In the genomic region with DNA sequence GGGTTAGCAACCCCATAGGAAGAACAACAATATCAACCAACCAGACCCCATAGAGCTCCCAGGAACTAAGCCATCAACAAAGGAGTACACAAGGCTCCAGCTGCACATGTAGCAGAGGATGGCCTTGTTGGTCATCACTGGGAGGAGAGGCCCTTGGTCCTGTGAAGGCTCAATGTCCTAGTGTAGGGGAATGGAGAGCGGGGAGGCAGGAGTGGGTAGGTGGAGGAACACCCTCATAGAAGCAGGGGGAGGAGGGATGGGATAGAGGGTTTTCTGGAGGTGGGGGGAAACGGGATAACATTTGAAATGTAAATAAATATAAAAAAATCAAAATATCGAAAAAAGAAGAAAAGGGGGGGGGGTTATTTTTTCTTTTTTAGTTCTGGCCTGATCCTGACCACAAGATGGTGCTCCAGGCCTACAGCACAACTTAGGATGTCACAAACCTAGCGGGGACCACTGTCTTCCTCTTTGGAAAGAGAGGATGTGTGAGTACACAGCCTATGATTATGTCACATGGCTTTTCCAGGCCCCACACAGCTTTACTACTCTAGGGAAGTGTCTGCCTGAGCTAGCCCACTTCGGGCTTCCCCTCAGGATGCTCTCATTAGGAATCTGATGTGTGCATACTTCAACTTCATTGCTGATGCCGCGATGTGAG, we compare ENCODE assay signal across 7 mouse cellular contexts. TPM values are rescaled to one million over a fixed set of nuclear protein-coding genes. Genes with fewer than 3 reads are reported as not detected.
DNase-seq lines count a peak whose midpoint lies in the region; ATAC-seq and TF ChIP-seq lines count a peak whose summit lies in the region.

No protein-coding gene starts in this region.

- no peak overlapping the region for H3K4me3 ChIP-seq in embryonic fibroblast, embryonic 13.5 days (ENCODE audit: insufficient read depth, low read length)
- no peak overlapping the region for H3K4me3 ChIP-seq in neural tube, embryonic 15.5 days (replicated peaks)

- TF ChIP-seq POLR2A in embryonic fibroblast, embryonic 13.5 days (IDR thresholded peaks at IDR 0.05; ENCODE audit: low read depth, low read length) = no peak

- peak; percentile 84 for ATAC-seq in neural tube, embryonic 15.5 days (ENCODE audit: low FRiP score)

- no peak overlapping the region for H3K4me2 ChIP-seq in neural tube, embryonic 15.5 days

- 0 out of 2 replicates have a peak, but pooled peaks cover 2% of the 10 kb centered on the region for H3K4me1 ChIP-seq in embryonic fibroblast, embryonic 13.5 days (ENCODE audit: control insufficient read depth, insufficient read depth, low read length)
- no peaks in the 10 kb centered on the region for H3K4me1 ChIP-seq in neural tube, embryonic 15.5 days

- DNase-seq in layer of hippocampus, adult 18-20 months (ENCODE audit: low spot score in 2 of 2) = peak; percentile 11 to 68
- DNase-seq in layer of hippocampus, adult 9-10 months (ENCODE audit: low spot score) = no peak
- peak; percentile 47 for DNase-seq in adipocyte (ENCODE audit: low spot score)
- DNase-seq in layer of hippocampus, postnatal 14 days (ENCODE audit: low spot score in 2 of 2) = peak; percentile 34 to 64
- DNase-seq in adrenal gland, adult 18-20 months (ENCODE audit: low spot score in 2 of 2) = no peak

- WGBS in neural tube, embryonic 15.5 days = 61% methylated on average over 7 of the region's 7 CpGs

- peaks cover 20% of the 10 kb centered on the region for H3K36me3 ChIP-seq in neural tube, embryonic 15.5 days

- no peaks in the 10 kb centered on the region for H3K9me3 ChIP-seq in neural tube, embryonic 15.5 days (replicated peaks)

- no peak overlapping the region for H3K27ac ChIP-seq in embryonic fibroblast, embryonic 13.5 days (ENCODE audit: insufficient read depth, low read length)
- H3K27ac ChIP-seq in neural tube, embryonic 15.5 days (replicated peaks) = no peak overlapping the region

- H3K9ac ChIP-seq in neural tube, embryonic 15.5 days (replicated peaks) = no peak overlapping the region

- TF ChIP-seq CTCF in embryonic fibroblast, embryonic 13.5 days (IDR thresholded peaks at IDR 0.05; ENCODE audit: borderline replicate concordance, insufficient read depth, low read length) = peak; percentile 53; the same call in 1 of the 2 replicates

- H3K27me3 ChIP-seq in neural tube, embryonic 15.5 days (replicated peaks) = no peaks in the 10 kb centered on the region

RNA-seq across cellular contexts. Expression of gene Wdfy1, which starts 10.5 kb away (rescaled TPM):
- total RNA-seq in layer of hippocampus, adult 18-20 months (2021) = 10 to 100 TPM; 35.9 to 39.6 TPM
- 76.3 and 89.7 TPM in 2 replicates for polyA plus RNA-seq in embryonic fibroblast, embryonic 13.5 days (2011; ENCODE audit: insufficient read length, low read depth, missing spikeins)
- 10 to 100 TPM; 37.9 to 39.1 TPM for total RNA-seq in layer of hippocampus, postnatal 14 days (2021)
- polyA plus RNA-seq in neural tube, embryonic 15.5 days (2015; fragmentation: Nextera tagmentation; extraction: Ambion mirVana) = 96.3 and 104 TPM in 2 replicates
- 10 to 100 TPM; 40.4 to 44.0 TPM for total RNA-seq in adrenal gland, adult 18-20 months (2021)

RNA-seq across cellular contexts. Expression of gene Mrpl44, which starts 10.6 kb away (rescaled TPM):
- 10 to 100 TPM; 30.4 to 30.5 TPM for total RNA-seq in layer of hippocampus, adult 18-20 months (2021)
- 14.2 and 17.3 TPM in 2 replicates for polyA plus RNA-seq in embryonic fibroblast, embryonic 13.5 days (2011; ENCODE audit: insufficient read length, low read depth, missing spikeins)
- total RNA-seq in layer of hippocampus, postnatal 14 days (2021) = 10 to 100 TPM; 23.2 to 25.9 TPM
- 40.3 and 43.9 TPM in 2 replicates for polyA plus RNA-seq in neural tube, embryonic 15.5 days (2015; fragmentation: Nextera tagmentation; extraction: Ambion mirVana)
- total RNA-seq in adrenal gland, adult 18-20 months (2021) = 10 to 100 TPM; 43.3 to 54.9 TPM

Comparison
In these comparisons a context has a peak if more than half of its experiments do, and no peak if none do; other contexts are left out.
1. DNase-seq: peak in layer of hippocampus, adult 18-20 months (2 of 2), adipocyte (single experiment) and layer of hippocampus, postnatal 14 days (2 of 2); none in layer of hippocampus, adult 9-10 months (single experiment) and adrenal gland, adult 18-20 months (0 of 2).